Mouse (Mus musculus) ES-E14 (cell line): ENCODE measurements around the gene Peak1.

Source experiments
- CHD2 ChIP-seq: IDR thresholded peaks from 2 replicates; pipeline ENCODE4 v1.6.1; 2014; ENCODE audit warnings: mild to moderate bottlenecking, low read depth, low read length, inconsistent platforms
- ZC3H11A ChIP-seq: IDR thresholded peaks from 2 replicates; pipeline ENCODE4 v1.6.1; 2012; ENCODE audit warnings: low read depth, mild to moderate bottlenecking, inconsistent platforms, low read length, borderline replicate concordance

- TF ChIP-seq ZC3H11A (no peak), CHD2 (no peak)
These were observed 176.8 kb downstream of the Peak1 start for GRCm38 (mm10) chr9:56241076-56241475.
